Mouse (Mus musculus) ES-CJ7 (cell line): ENCODE results near the gene Trmt2a.
A peak's percentile ranks its signal among the peaks of the same experiment; 100 is the strongest.
"Not testable (repeated sequence)": the region's sequence is repeated elsewhere in the genome, so short reads cannot be mapped to it uniquely, and the experiment has no call there.

Experiments
- DNase-seq: peaks from one replicate; pipeline ENCODE4 v3.0.0; 2011; ENCODE audit warnings: low read depth, low spot score

Trmt2a gene

GRCm38 (mm10) chr16:18289067-18289588, 40.6 kb downstream of the Trmt2a start, which contains the start of gene Dgcr8:
TSS of gene Dgcr8 (minus strand) at chr16:18289246.
- peak; percentile 95 for DNase-seq

- not testable (repeated sequence) for DNase-seq
Observed at GRCm38 (mm10) chr16:18289614-18290013, 41.1 kb downstream of the Trmt2a start.
